Mouse (Mus musculus) forebrain, postnatal 0 days (tissue): ENCODE measurements around the gene Ttc7b. TPM values are rescaled to one million over a fixed set of nuclear protein-coding genes. Genes with fewer than 3 reads are reported as not detected.

Experiments used
- ATAC-seq: fragments of 200-750 bp; cut with Nextera tagmentation; 2 replicates; pipeline ENCODE4 v1.8.0; 2017; ENCODE audit warnings: mild to moderate bottlenecking, moderate library complexity
- DNase-seq: peaks from one replicate; pipeline ENCODE4 v3.0.0-alpha.2; 2015
- H3K27ac ChIP-seq: fragments of 300-500 bp; sonication (generic); 2 replicates; pipeline ENCODE4 v1.5.1; 2014; ENCODE audit warnings: low read depth, mild to moderate bottlenecking, antibody characterized with exemption, low read length, moderate library complexity, mixed read lengths
- H3K27me3 ChIP-seq: fragments of 300-500 bp; sonication (generic); 2 replicates; pipeline ENCODE4 v1.6.1; 2014; ENCODE audit warnings: mild to moderate bottlenecking, low read length, mixed read lengths; ENCODE audit not compliant: insufficient read depth
- H3K36me3 ChIP-seq: fragments of 300-500 bp; sonication (generic); 2 replicates; pipeline ENCODE4 v1.6.1; 2014; ENCODE audit warnings: mild to moderate bottlenecking, moderate library complexity; ENCODE audit not compliant: insufficient read depth
- H3K4me1 ChIP-seq: fragments of 300-500 bp; sonication (generic); 2 replicates; pipeline ENCODE4 v1.6.1; 2014; ENCODE audit warnings: antibody characterized with exemption; ENCODE audit not compliant: insufficient read depth
- H3K4me2 ChIP-seq: fragments of 300-500 bp; sonication (generic); 2 replicates; pipeline ENCODE4 v1.6.1; 2014; ENCODE audit warnings: low read depth, mild to moderate bottlenecking, moderate library complexity
- H3K4me3 ChIP-seq: fragments of 300-500 bp; sonication (generic); 2 replicates; pipeline ENCODE4 v1.5.1; 2014; ENCODE audit warnings: low read depth, low read length, mixed read lengths
- H3K9ac ChIP-seq: fragments of 300-500 bp; sonication (generic); 2 replicates; pipeline ENCODE4 v1.6.1; 2014; ENCODE audit warnings: mild to moderate bottlenecking
- H3K9me3 ChIP-seq: fragments of 300-500 bp; sonication (generic); 2 replicates; pipeline ENCODE4 v1.6.1; 2016; ENCODE audit warnings: low read length
- CTCF ChIP-seq: sonication (generic); IDR thresholded peaks from 2 replicates; pipeline ENCODE4 v1.5.1; 2016; ENCODE audit warnings: antibody characterized with exemption, control low read depth, low read depth
- WGBS: fragments of 180-500 bp; shearing (Covaris S2); extraction: QIAGEN DNeasy Blood & Tissue Kit; methylation state at CpG from one replicate; pipeline ENCODE4 v1.1.7; 2014; 5-methylcytosine and 5-hydroxymethylcytosine counted together
- polyA plus RNA-seq: library from polyadenylated mRNA; unstranded; fragments of >200 nt; fragmentation: Nextera tagmentation; extraction: Ambion mirVana; gene quantifications from 2 replicates; pipeline ENCODE4 v1.2.1, GENCODE M21; 2015
- total RNA-seq: library from RNA; depleted of rRNA; stranded (reverse); fragments of >200 nt; gene quantifications from 2 replicates; pipeline ENCODE4 v1.2.3, GENCODE M21; 2014

Gene Ttc7b
- total and polyA plus RNA-seq, 2 experiments from 2014 or later, result 10.8 to 42.2 TPM

DNA sequence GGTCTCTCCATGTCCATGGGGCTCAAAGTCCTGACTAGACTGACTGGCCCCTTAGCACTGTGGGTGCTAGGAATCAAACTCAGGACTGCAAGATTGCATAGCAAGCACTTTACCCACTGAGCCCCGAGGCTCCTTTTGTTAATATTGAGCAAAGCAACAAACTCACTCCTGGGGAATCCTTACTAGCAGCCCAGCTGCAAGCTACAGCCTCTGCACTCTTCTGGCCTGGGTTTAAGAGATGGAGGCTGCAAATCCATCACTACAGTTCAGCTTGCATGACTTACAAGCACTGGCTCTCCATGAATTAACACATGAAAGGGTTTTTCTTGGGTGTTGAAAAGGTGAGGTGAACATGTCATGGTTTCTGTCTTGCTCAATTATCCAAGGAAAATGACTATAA is 142.8 kb downstream of the Ttc7b start:
- WGBS, result 45% methylated on average over 1 of the region's 1 CpGs
- H3K4me1 ChIP-seq, result no peaks in the 10 kb centered on the region
- no peak for DNase-seq
- no peak for ATAC-seq
- H3K4me2 ChIP-seq, result no peak overlapping the region
- H3K27ac ChIP-seq, result no peak overlapping the region
- H3K9ac ChIP-seq, result no peak overlapping the region
- H3K36me3 ChIP-seq, result peaks cover 41% of the 10 kb centered on the region
- H3K4me3 ChIP-seq, result no peak overlapping the region
- TF ChIP-seq CTCF, result no peak
- no peaks in the 10 kb centered on the region for H3K27me3 ChIP-seq
- no peaks in the 10 kb centered on the region for H3K9me3 ChIP-seq

DNA sequence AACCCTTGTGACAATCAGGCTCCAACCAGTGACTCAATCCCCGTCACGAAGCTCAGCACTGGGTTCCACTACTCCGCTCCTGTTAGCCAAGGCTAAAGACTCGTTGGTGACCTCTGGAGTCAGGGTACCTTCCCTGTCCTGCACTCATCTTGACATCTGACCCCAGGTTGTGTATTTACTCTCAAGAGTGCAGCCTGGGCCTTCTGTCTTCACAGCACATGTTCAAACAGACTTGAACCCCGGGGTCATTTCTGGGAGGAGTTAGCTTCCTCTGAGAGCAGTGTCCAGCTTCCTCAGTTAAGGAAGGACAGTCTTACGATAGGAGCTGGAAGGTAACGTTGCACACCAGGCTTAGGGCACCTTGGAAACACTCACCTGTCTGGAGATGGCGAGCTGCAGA is 144.8 kb downstream of the Ttc7b start:
- H3K27ac ChIP-seq, result no peak overlapping the region
- no peak overlapping the region for H3K9ac ChIP-seq
- no peak for TF ChIP-seq CTCF
- ATAC-seq, result no peak
- peaks cover 49% of the 10 kb centered on the region for H3K36me3 ChIP-seq
- DNase-seq, result no peak
- whole genome bisulfite sequencing, result 97% methylated on average over 8 of the region's 8 CpGs
- H3K9me3 ChIP-seq, result no peaks in the 10 kb centered on the region
- H3K27me3 ChIP-seq, result no peaks in the 10 kb centered on the region
- H3K4me2 ChIP-seq, result no peak overlapping the region
- H3K4me1 ChIP-seq, result no peaks in the 10 kb centered on the region
- H3K4me3 ChIP-seq, result no peak overlapping the region

GRCm38 (mm10) chr12:100372785-100373184 is 147.8 kb downstream of the Ttc7b start:
- Histone ChIP-seq H3K9ac (no peak overlapping the region), H3K4me1 (no peaks in the 10 kb centered on the region), H3K4me3 (no peak overlapping the region), H3K27ac (no peak overlapping the region), H3K4me2 (no peak overlapping the region), H3K36me3 (peaks cover 67% of the 10 kb centered on the region), H3K27me3 (no peaks in the 10 kb centered on the region), H3K9me3 (no peaks in the 10 kb centered on the region)
- DNase-seq, result no peak
- TF ChIP-seq CTCF, result no peak
- 82% methylated on average over 7 of the region's 7 CpGs for WGBS
- no peak for ATAC-seq

DNA sequence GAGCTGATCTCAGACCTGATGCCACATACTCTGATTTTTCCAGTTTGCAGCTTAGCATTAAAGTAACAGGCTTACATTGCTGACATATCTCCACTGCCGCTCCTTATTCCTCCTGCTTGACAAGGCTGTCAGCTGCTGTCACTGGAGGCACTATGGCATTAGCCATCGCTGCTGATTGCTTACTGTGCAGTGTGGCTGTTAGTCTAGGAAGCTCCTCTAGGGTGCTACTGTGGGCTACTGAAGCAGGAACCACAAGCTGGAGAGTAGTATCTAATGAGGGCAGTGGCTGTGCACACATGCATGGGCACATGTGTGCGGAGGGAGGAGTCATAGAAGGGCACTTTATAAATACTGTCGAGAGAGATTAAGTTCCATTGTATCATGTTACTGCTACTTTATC is 148.6 kb downstream of the Ttc7b start:
- no peaks in the 10 kb centered on the region for H3K4me1 ChIP-seq
- H3K9ac ChIP-seq, result no peak overlapping the region
- no peaks in the 10 kb centered on the region for H3K27me3 ChIP-seq
- TF ChIP-seq CTCF, result no peak
- no peak overlapping the region for H3K27ac ChIP-seq
- ATAC-seq (no peak; the same call in 1 of the 2 replicates), DNase-seq (no peak)
- H3K4me2 ChIP-seq, result no peak overlapping the region
- WGBS, result 86% methylated on average over 4 of the region's 4 CpGs
- H3K9me3 ChIP-seq, result no peaks in the 10 kb centered on the region
- no peak overlapping the region for H3K4me3 ChIP-seq
- H3K36me3 ChIP-seq, result peaks cover 73% of the 10 kb centered on the region

- H3K9ac ChIP-seq, result no peak overlapping the region
- DNase-seq, result no peak
- H3K27me3 ChIP-seq, result no peaks in the 10 kb centered on the region
- H3K9me3 ChIP-seq, result no peaks in the 10 kb centered on the region
- no peaks in the 10 kb centered on the region for H3K4me1 ChIP-seq
- no peak overlapping the region for H3K4me2 ChIP-seq
- no peak for ATAC-seq
- no peak overlapping the region for H3K27ac ChIP-seq
- H3K36me3 ChIP-seq, result peaks cover 75% of the 10 kb centered on the region
- WGBS, result 91% methylated on average over 2 of the region's 2 CpGs
- H3K4me3 ChIP-seq, result no peak overlapping the region
- TF ChIP-seq CTCF, result no peak
Observed at GRCm38 (mm10) chr12:100369786-100370185, 150.8 kb downstream of the Ttc7b start.

GRCm38 (mm10) chr12:100369220-100369619 is 151.4 kb downstream of the Ttc7b start:
- no peak for TF ChIP-seq CTCF
- H3K36me3 ChIP-seq, result peaks cover 71% of the 10 kb centered on the region
- H3K9ac ChIP-seq, result no peak overlapping the region
- no peak overlapping the region for H3K4me3 ChIP-seq
- no peaks in the 10 kb centered on the region for H3K27me3 ChIP-seq
- no peak overlapping the region for H3K4me2 ChIP-seq
- no peak for DNase-seq
- whole genome bisulfite sequencing, result 75% methylated on average over 3 of the region's 3 CpGs
- no peaks in the 10 kb centered on the region for H3K9me3 ChIP-seq
- no peaks in the 10 kb centered on the region for H3K4me1 ChIP-seq
- no peak for ATAC-seq
- H3K27ac ChIP-seq, result no peak overlapping the region

- 68% methylated on average over 12 of the region's 12 CpGs for WGBS
- Histone ChIP-seq H3K9ac (no peak overlapping the region), H3K27me3 (no peaks in the 10 kb centered on the region), H3K9me3 (no peaks in the 10 kb centered on the region), H3K36me3 (peaks cover 32% of the 10 kb centered on the region), H3K4me2 (no peak overlapping the region), H3K4me1 (no peaks in the 10 kb centered on the region), H3K4me3 (no peak overlapping the region), H3K27ac (no peak overlapping the region)
- TF ChIP-seq CTCF, result no peak
- ATAC-seq, result no peak
- DNase-seq, result no peak
Observed at GRCm38 (mm10) chr12:100361330-100361729, 159.3 kb downstream of the Ttc7b start.
